Mouse (Mus musculus) urinary bladder, postnatal 4 days (tissue): Measurements from ENCODE around the gene Sbk3.

Experiments
- DNase-seq, 2 experiments: peaks; one replicate each; pipeline ENCODE4 v3.0.0; 2021 to 2022; ENCODE audit warnings: low spot score in 2 of 2

The Sbk3 gene

GRCm38 (mm10) chr7:4933103-4933502 is 37.9 kb downstream of the Sbk3 start:
- no peak for DNase-seq

- DNase-seq: no peak
Observed at GRCm38 (mm10) chr7:4928323-4928722, 42.6 kb downstream of the Sbk3 start.

GRCm38 (mm10) chr7:4927711-4928110 is 43.3 kb downstream of the Sbk3 start:
- no peak for DNase-seq

GRCm38 (mm10) chr7:4926849-4927248 is 44.1 kb downstream of the Sbk3 start:
- DNase-seq: no peak

- peak in 1 of 2 experiments; percentile 65 for DNase-seq
Observed at GRCm38 (mm10) chr7:4925441-4926381, 45.3 kb downstream of the Sbk3 start, which contains the start of gene Ssc5d. Ssc5d (plus strand) TSS chr7:4925785.

GRCm38 (mm10) chr7:4924891-4925301 is 46.1 kb downstream of the Sbk3 start:
- DNase-seq: no peak

- DNase-seq: no peak
Observed at GRCm38 (mm10) chr7:4924483-4924882, 46.5 kb downstream of the Sbk3 start.

- no peak for DNase-seq
Observed at GRCm38 (mm10) chr7:4923586-4924364, 47.2 kb downstream of the Sbk3 start.

- DNase-seq: no peak
Observed at GRCm38 (mm10) chr7:4922931-4923565, 47.9 kb downstream of the Sbk3 start.

- no peak for DNase-seq
Observed at GRCm38 (mm10) chr7:4922508-4922907, 48.5 kb downstream of the Sbk3 start.

- no peak for DNase-seq
Observed at GRCm38 (mm10) chr7:4921824-4922482, 49.0 kb downstream of the Sbk3 start, which contains the start of gene Nat14. Nat14 (plus strand) TSS chr7:4922028.

- no peak for DNase-seq
Observed at GRCm38 (mm10) chr7:4920976-4921823, 49.8 kb downstream of the Sbk3 start.

GRCm38 (mm10) chr7:4920496-4920895 is 50.5 kb downstream of the Sbk3 start:
- no peak for DNase-seq

- no peak for DNase-seq
Observed at GRCm38 (mm10) chr7:4919971-4920370, 51.0 kb downstream of the Sbk3 start.

GRCm38 (mm10) chr7:4919096-4919495 is 51.9 kb downstream of the Sbk3 start:
- DNase-seq: no peak

GRCm38 (mm10) chr7:4918681-4919080 is 52.3 kb downstream of the Sbk3 start:
- DNase-seq: no peak

GRCm38 (mm10) chr7:4917494-4917893 is 53.5 kb downstream of the Sbk3 start:
- DNase-seq: no peak

GRCm38 (mm10) chr7:4915669-4916416 is 55.1 kb downstream of the Sbk3 start:
- DNase-seq: no peak
